Mouse (Mus musculus) forebrain, embryonic 16.5 days (tissue): ENCODE measurements around the gene Pramel1. TPM values are rescaled to one million over a fixed set of nuclear protein-coding genes. Genes with fewer than 3 reads are reported as not detected.
"Not testable (repeated sequence)": the region's sequence is repeated elsewhere in the genome, so short reads cannot be mapped to it uniquely, and the experiment has no call there.

Source experiments
- ATAC-seq: fragments of 200-750 bp; cut with Nextera tagmentation; 2 replicates; pipeline ENCODE4 v1.8.0; 2017; ENCODE audit warnings: mild to moderate bottlenecking, moderate library complexity
- H3K27ac ChIP-seq: fragments of 300-500 bp; sonication (generic); 2 replicates; pipeline ENCODE4 v1.5.1; 2014; ENCODE audit warnings: low read length, control low read depth
- H3K27me3 ChIP-seq: fragments of 300-500 bp; sonication (generic); replicated peaks from 2 replicates; pipeline ENCODE4 v1.6.1; 2014; ENCODE audit warnings: low read length; ENCODE audit not compliant: control insufficient read depth, insufficient read depth
- H3K36me3 ChIP-seq: fragments of 300-500 bp; sonication (generic); 2 replicates; pipeline ENCODE4 v1.6.1; 2014; ENCODE audit not compliant: control insufficient read depth, insufficient read depth
- H3K4me1 ChIP-seq: fragments of 300-500 bp; sonication (generic); replicated peaks from 2 replicates; pipeline ENCODE4 v1.6.1; 2014; ENCODE audit warnings: low read length; ENCODE audit not compliant: control insufficient read depth, insufficient read depth
- H3K4me2 ChIP-seq: fragments of 300-500 bp; sonication (generic); 2 replicates; pipeline ENCODE4 v1.6.1; 2014; ENCODE audit warnings: mild to moderate bottlenecking, low read length, control low read depth
- H3K4me3 ChIP-seq: fragments of 300-500 bp; sonication (generic); replicated peaks from 2 replicates; pipeline ENCODE4 v1.5.1; 2014; ENCODE audit warnings: mild to moderate bottlenecking, low read length, control low read depth
- H3K9ac ChIP-seq: fragments of 300-500 bp; sonication (generic); replicated peaks from 2 replicates; pipeline ENCODE4 v1.6.1; 2014; ENCODE audit warnings: low read depth, low read length, control low read depth
- H3K9me3 ChIP-seq: fragments of 300-500 bp; sonication (generic); 2 replicates; pipeline ENCODE4 v1.6.1; 2016; ENCODE audit warnings: low read length; ENCODE audit not compliant: control insufficient read depth
- WGBS: fragments of 180-500 bp; shearing (Covaris S2); extraction: QIAGEN DNeasy Blood & Tissue Kit; methylation state at CpG from one replicate; pipeline ENCODE4 v1.1.7; 2014; 5-methylcytosine and 5-hydroxymethylcytosine counted together
- polyA plus RNA-seq: library from polyadenylated mRNA; unstranded; fragments of >200 nt; fragmentation: Nextera tagmentation; extraction: Ambion mirVana; gene quantifications from 2 replicates; pipeline ENCODE4 v1.2.1, GENCODE M21; 2015

Pramel1 gene
- polyA plus RNA-seq, 1 experiment from 2014 or later, result not detected

- Histone ChIP-seq H3K9me3 (peaks cover 9% of the 10 kb centered on the region; the same call in 1 of the 2 replicates), H3K4me3 (no peak overlapping the region), H3K27ac (no peak overlapping the region), H3K27me3 (peaks cover 5% of the 10 kb centered on the region; the same call in 1 of the 2 replicates), H3K9ac (no peak overlapping the region), H3K4me2 (no peak overlapping the region), H3K4me1 (peaks cover 4% of the 10 kb centered on the region; the same call in 1 of the 2 replicates), H3K36me3 (peaks cover 40% of the 10 kb centered on the region)
- WGBS, result 98% methylated on average over 3 of the region's 3 CpGs
- no peak for ATAC-seq
Observed at GRCm38 (mm10) chr4:143414121-143414520, 19.9 kb downstream of the Pramel1 start.

- not testable (repeated sequence) for H3K27me3 ChIP-seq, ATAC-seq, H3K4me2 ChIP-seq, H3K4me3 ChIP-seq, H3K4me1 ChIP-seq, H3K27ac ChIP-seq, H3K9me3 ChIP-seq, H3K36me3 ChIP-seq, H3K9ac ChIP-seq
- 81% methylated on average over 5 of the region's 5 CpGs for WGBS
Observed at GRCm38 (mm10) chr4:143426770-143427169, 32.5 kb downstream of the Pramel1 start.

Other genes starting within 250 kb of the Pramel1 start
- gene Prdm2, start 181.4 kb upstream of the Pramel1 start, polyA plus RNA-seq, result 18.1 and 19.4 TPM in 2 replicates
- 41.3 and 53.3 TPM in 2 replicates for gene Pdpn, start 94.9 kb upstream of the Pramel1 start, polyA plus RNA-seq
- 0.09 and 0.17 TPM in 2 replicates for gene Lrrc38, start 44.7 kb upstream of the Pramel1 start, polyA plus RNA-seq
- gene Pramef8, start 18.0 kb downstream of the Pramel1 start, polyA plus RNA-seq, result 30.2 and 32.0 TPM in 2 replicates
- gene Oog4, start 55.9 kb downstream of the Pramel1 start, polyA plus RNA-seq, result not detected in 2 replicates
- gene Gm13043, start 116.9 kb downstream of the Pramel1 start, polyA plus RNA-seq, result not detected in 2 replicates
- not detected in 2 replicates for gene Gm13040, start 141.5 kb downstream of the Pramel1 start, polyA plus RNA-seq
- not detected in 2 replicates for gene BC080695, start 157.3 kb downstream of the Pramel1 start, polyA plus RNA-seq
- gene Gm13057, start 157.3 kb downstream of the Pramel1 start, polyA plus RNA-seq, result not detected in 2 replicates
- not detected in 2 replicates for gene Gm13083, start 220.6 kb downstream of the Pramel1 start, polyA plus RNA-seq